Mouse (Mus musculus): ENCODE data around the gene Gm11634. TPM values are rescaled to one million over a fixed set of nuclear protein-coding genes. Genes with fewer than 3 reads are reported as not detected.
"Not testable (repeated sequence)": the region's sequence is repeated elsewhere in the genome, so short reads cannot be mapped to it uniquely, and the experiment has no call there.

The Gm11634 gene
- polyA plus RNA-seq, 1 experiment from 2014 or later, result not detected

GRCm38 (mm10) chr11:101626995-101627856 is 28.2 kb upstream of the Gm11634 start, which contains the start of gene Rdm1:
Gene Rdm1, plus strand, starts transcription at chr11:101627195.
- peak within 1 kb of the TSS; percentile 96 for H3K27ac ChIP-seq (replicated peaks; ENCODE audit: low read depth, low read length)
- peak within 1 kb of the TSS; percentile 67 for H3K9ac ChIP-seq (replicated peaks; ENCODE audit: low read length)
- H3K27me3 ChIP-seq (ENCODE audit: control insufficient read depth, insufficient read depth, low read length), result no peaks in the 10 kb centered on the region
- no peaks in the 10 kb centered on the region for H3K4me1 ChIP-seq (ENCODE audit: control insufficient read depth, insufficient read depth, low read length)
- under 1% methylated on average over 32 of the region's 34 CpGs for WGBS
- H3K9me3 ChIP-seq (replicated peaks; ENCODE audit: control insufficient read depth, low read length), result no peaks in the 10 kb centered on the region
- H3K4me2 ChIP-seq (ENCODE audit: low read depth, low read length), result peak within 1 kb of the TSS; percentile 50
- DNase-seq (ENCODE audit: low spot score) (peak; percentile 93), ATAC-seq (replicated peaks; ENCODE audit: insufficient number of reproducible peaks, low FRiP score, low TSS enrichment, low read depth) (peak; percentile 93)
- H3K36me3 ChIP-seq (replicated peaks; ENCODE audit: control insufficient read depth, insufficient read depth, low read depth, low read length), result no peaks in the 10 kb centered on the region
- peak within 1 kb of the TSS; percentile 31 for H3K4me3 ChIP-seq (ENCODE audit: low read depth, low read length)

GRCm38 (mm10) chr11:101626649-101626994 is 27.6 kb upstream of the Gm11634 start:
- ATAC-seq (replicated peaks; ENCODE audit: insufficient number of reproducible peaks, low FRiP score, low TSS enrichment, low read depth), result peak; percentile 22; the same call in 1 of the 2 replicates
- Histone ChIP-seq H3K4me1 (ENCODE audit: control insufficient read depth, insufficient read depth, low read length) (no peaks in the 10 kb centered on the region), H3K27ac (replicated peaks; ENCODE audit: low read depth, low read length) (peak overlapping the region; percentile 96), H3K36me3 (replicated peaks; ENCODE audit: control insufficient read depth, insufficient read depth, low read depth, low read length) (no peaks in the 10 kb centered on the region), H3K27me3 (ENCODE audit: control insufficient read depth, insufficient read depth, low read length) (no peaks in the 10 kb centered on the region), H3K9ac (replicated peaks; ENCODE audit: low read length) (peak overlapping the region; percentile 67), H3K4me2 (ENCODE audit: low read depth, low read length) (peak overlapping the region; percentile 42), H3K9me3 (replicated peaks; ENCODE audit: control insufficient read depth, low read length) (no peaks in the 10 kb centered on the region), H3K4me3 (ENCODE audit: low read depth, low read length) (peak overlapping the region; percentile 31)
- WGBS, result 4% methylated on average over 8 of the region's 8 CpGs
- DNase-seq (ENCODE audit: low spot score), result no peak

- WGBS, result 85% methylated on average over 10 of the region's 11 CpGs
- not testable (repeated sequence) for H3K9me3 ChIP-seq (replicated peaks; ENCODE audit: control insufficient read depth, low read length); H3K4me3 ChIP-seq (ENCODE audit: low read depth, low read length); DNase-seq (ENCODE audit: low spot score); H3K27ac ChIP-seq (replicated peaks; ENCODE audit: low read depth, low read length); H3K9ac ChIP-seq (replicated peaks; ENCODE audit: low read length); H3K27me3 ChIP-seq (ENCODE audit: control insufficient read depth, insufficient read depth, low read length); ATAC-seq (replicated peaks; ENCODE audit: insufficient number of reproducible peaks, low FRiP score, low TSS enrichment, low read depth); H3K4me1 ChIP-seq (ENCODE audit: control insufficient read depth, insufficient read depth, low read length); H3K4me2 ChIP-seq (ENCODE audit: low read depth, low read length); H3K36me3 ChIP-seq (replicated peaks; ENCODE audit: control insufficient read depth, insufficient read depth, low read depth, low read length)
Measured at GRCm38 (mm10) chr11:101620022-101620655, 21.1 kb upstream of the Gm11634 start.

DNA sequence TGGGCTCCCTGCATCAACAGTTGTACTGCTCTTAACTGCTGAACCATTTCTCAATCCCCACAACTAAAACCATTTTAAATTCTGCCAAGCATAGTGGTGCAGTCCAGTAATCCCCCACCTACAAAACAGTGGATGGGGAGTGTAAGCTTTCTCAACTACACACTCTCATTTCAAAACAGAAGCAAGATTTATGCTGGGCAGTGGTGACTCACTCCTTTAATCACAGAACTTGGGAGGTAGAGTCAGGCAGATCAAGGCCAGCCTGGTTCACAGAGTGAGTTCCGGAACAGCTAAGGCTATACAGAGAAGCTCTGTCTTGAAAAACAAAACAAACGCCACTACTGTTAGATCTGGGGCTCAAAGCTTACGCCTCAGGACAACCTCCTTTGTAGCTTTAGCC is 19.5 kb upstream of the Gm11634 start:
- no peak overlapping the region for H3K27ac ChIP-seq (replicated peaks; ENCODE audit: low read depth, low read length)
- no peak for ATAC-seq (replicated peaks; ENCODE audit: insufficient number of reproducible peaks, low FRiP score, low TSS enrichment, low read depth)

GRCm38 (mm10) chr11:101617849-101618248 is 18.8 kb upstream of the Gm11634 start:
- Histone ChIP-seq H3K9me3 (replicated peaks; ENCODE audit: control insufficient read depth, low read length) (no peaks in the 10 kb centered on the region), H3K27me3 (ENCODE audit: control insufficient read depth, insufficient read depth, low read length) (no peaks in the 10 kb centered on the region), H3K4me1 (ENCODE audit: control insufficient read depth, insufficient read depth, low read length) (no peaks in the 10 kb centered on the region), H3K27ac (replicated peaks; ENCODE audit: low read depth, low read length) (no peak overlapping the region), H3K9ac (replicated peaks; ENCODE audit: low read length) (no peak overlapping the region), H3K36me3 (replicated peaks; ENCODE audit: control insufficient read depth, insufficient read depth, low read depth, low read length) (no peaks in the 10 kb centered on the region), H3K4me2 (ENCODE audit: low read depth, low read length) (no peak overlapping the region), H3K4me3 (ENCODE audit: low read depth, low read length) (no peak overlapping the region)
- DNase-seq (ENCODE audit: low spot score) (peak; percentile 89), ATAC-seq (replicated peaks; ENCODE audit: insufficient number of reproducible peaks, low FRiP score, low TSS enrichment, low read depth) (0 out of 2 replicates have a peak, but pooled peaks have one; percentile 55)
- WGBS, result 5% methylated on average over 8 of the region's 8 CpGs

More for the DNA sequence above, 19.5 kb upstream of the Gm11634 start:
- Histone ChIP-seq H3K27me3 (ENCODE audit: control insufficient read depth, insufficient read depth, low read length) (no peaks in the 10 kb centered on the region), H3K9me3 (replicated peaks; ENCODE audit: control insufficient read depth, low read length) (no peaks in the 10 kb centered on the region), H3K4me1 (ENCODE audit: control insufficient read depth, insufficient read depth, low read length) (no peaks in the 10 kb centered on the region), H3K36me3 (replicated peaks; ENCODE audit: control insufficient read depth, insufficient read depth, low read depth, low read length) (no peaks in the 10 kb centered on the region), H3K4me2 (ENCODE audit: low read depth, low read length) (no peak overlapping the region), H3K4me3 (ENCODE audit: low read depth, low read length) (no peak overlapping the region), H3K9ac (replicated peaks; ENCODE audit: low read length) (no peak overlapping the region)
- no peak for DNase-seq (ENCODE audit: low spot score)
- 68% methylated on average over 3 of the region's 3 CpGs for WGBS

DNA sequence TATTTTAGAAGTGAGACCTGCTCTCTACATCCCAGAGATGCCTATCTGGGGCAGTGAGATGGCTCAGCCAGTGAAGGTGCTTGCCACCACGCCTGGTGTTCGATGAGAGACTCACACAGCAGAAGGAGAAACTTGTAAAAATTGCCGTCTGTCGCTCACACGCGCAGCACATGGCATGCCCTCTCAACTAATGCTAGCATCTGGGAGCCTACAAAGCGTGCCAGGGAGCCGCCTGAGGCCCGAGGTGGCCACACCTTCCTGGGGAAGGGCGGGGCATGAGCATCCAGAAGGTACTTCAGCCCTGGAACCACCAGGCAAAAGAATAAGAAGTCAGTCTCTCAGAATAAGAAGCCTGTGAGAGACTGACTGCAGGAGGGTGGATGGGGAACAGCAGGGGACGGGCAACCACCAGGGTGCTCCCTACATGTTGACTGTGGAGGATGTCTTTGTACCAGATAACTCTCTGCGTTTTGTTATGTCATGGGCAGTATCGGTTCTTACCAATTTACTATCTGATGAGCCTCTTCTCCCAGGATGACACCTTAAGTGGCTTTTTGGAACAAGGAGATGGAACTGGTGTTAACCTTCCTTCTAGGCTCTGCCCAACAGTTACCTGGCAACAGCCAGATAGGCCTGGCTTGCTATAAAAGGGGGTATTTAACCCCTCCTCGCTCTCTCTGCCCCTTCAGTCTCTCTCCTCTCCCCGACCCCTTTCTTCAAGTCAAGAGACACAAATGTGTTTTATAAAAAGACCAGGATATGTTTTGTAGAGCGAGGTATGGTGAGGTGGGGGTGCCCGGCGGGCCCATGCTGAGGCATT is 18.1 kb upstream of the Gm11634 start:
- Histone ChIP-seq H3K9me3 (replicated peaks; ENCODE audit: control insufficient read depth, low read length) (no peaks in the 10 kb centered on the region), H3K36me3 (replicated peaks; ENCODE audit: control insufficient read depth, insufficient read depth, low read depth, low read length) (no peaks in the 10 kb centered on the region), H3K4me2 (ENCODE audit: low read depth, low read length) (no peak overlapping the region), H3K4me1 (ENCODE audit: control insufficient read depth, insufficient read depth, low read length) (no peaks in the 10 kb centered on the region), H3K27ac (replicated peaks; ENCODE audit: low read depth, low read length) (no peak overlapping the region), H3K4me3 (ENCODE audit: low read depth, low read length) (no peak overlapping the region), H3K27me3 (ENCODE audit: control insufficient read depth, insufficient read depth, low read length) (no peaks in the 10 kb centered on the region), H3K9ac (replicated peaks; ENCODE audit: low read length) (no peak overlapping the region)
- ATAC-seq (replicated peaks; ENCODE audit: insufficient number of reproducible peaks, low FRiP score, low TSS enrichment, low read depth), result no peak
- WGBS, result 19% methylated on average over 18 of the region's 18 CpGs
- peak; percentile 28 for DNase-seq (ENCODE audit: low spot score)

- Histone ChIP-seq H3K4me2 (ENCODE audit: low read depth, low read length) (no peak overlapping the region), H3K9ac (replicated peaks; ENCODE audit: low read length) (no peak overlapping the region), H3K36me3 (replicated peaks; ENCODE audit: control insufficient read depth, insufficient read depth, low read depth, low read length) (no peaks in the 10 kb centered on the region), H3K9me3 (replicated peaks; ENCODE audit: control insufficient read depth, low read length) (no peaks in the 10 kb centered on the region), H3K27ac (replicated peaks; ENCODE audit: low read depth, low read length) (no peak overlapping the region), H3K27me3 (ENCODE audit: control insufficient read depth, insufficient read depth, low read length) (no peaks in the 10 kb centered on the region), H3K4me3 (ENCODE audit: low read depth, low read length) (no peak overlapping the region), H3K4me1 (ENCODE audit: control insufficient read depth, insufficient read depth, low read length) (no peaks in the 10 kb centered on the region)
- no peak for ATAC-seq (replicated peaks; ENCODE audit: insufficient number of reproducible peaks, low FRiP score, low TSS enrichment, low read depth)
- DNase-seq (ENCODE audit: low spot score), result no peak
- 91% methylated on average over 8 of the region's 8 CpGs for whole genome bisulfite sequencing
Measured at GRCm38 (mm10) chr11:101616104-101616503, 17.0 kb upstream of the Gm11634 start.

All from embryonic facial prominence, embryonic 11.5 days (tissue).